Mouse (Mus musculus): ENCODE measurements around the gene Fcamr.

The Fcamr gene

DNA sequence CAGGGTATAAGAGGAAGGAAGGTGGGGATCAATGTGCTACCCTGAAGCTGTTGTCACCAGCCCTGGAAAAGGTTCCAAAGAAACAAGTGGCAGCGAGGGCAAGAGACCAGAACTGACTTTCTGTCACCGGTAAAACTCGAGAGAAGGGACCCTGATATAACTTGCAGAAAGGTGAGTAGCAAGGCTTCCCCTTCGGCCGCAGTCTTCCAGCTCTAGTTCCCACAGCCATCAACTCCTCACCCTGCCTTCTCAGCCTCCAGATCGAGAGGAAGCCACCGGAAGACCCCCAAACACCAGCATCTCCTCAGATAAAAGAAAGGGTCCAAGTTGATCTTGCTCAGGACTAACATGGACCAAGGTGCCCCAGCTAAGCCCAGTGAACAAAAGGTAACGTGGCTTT is at the start of gene Fcamr:
TSS of gene Fcamr (plus strand) at position 301 of the 400 bp plus-strand sequence.
- DNase-seq (ENCODE audit: low spot score) = no peak

DNA sequence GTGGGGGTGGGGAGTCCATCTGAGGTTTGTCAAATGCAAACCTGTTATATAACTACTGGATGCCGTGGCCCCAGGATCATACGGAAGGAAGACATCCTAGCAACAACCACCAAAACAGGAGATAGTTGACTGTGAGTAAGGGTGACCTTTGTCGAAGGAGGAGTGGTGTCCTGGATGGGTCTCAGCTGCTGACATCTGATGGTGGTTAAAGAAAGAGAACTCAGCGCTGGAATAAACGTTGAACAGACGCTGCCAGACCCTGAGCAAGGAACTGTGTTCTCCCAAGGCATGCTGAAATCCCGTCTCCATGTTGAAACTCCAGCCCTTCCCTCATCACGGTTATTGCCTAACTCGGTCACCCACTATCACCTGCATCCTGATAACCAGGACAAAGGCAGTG is 41.0 kb upstream of the Fcamr start:
- DNase-seq (ENCODE audit: low spot score) = no peak

DNA sequence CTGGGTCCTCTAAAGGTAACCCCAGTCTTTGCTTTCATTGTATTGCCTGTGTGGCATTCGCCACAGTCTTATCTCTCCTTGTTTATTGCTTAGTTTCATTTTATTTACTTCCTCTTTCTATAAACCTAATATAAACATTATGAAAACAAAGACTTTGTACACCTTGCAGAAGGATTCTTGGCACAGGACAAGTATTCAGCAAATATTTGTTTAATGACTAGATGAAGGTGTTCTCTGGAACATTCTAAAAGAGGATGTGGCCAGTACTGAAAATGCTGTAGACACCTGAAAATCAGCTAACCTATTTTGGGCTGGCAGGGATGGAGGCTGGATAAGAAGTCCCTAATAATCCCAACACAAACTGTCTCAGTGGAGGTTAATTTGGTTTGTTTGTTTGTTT is 39.1 kb upstream of the Fcamr start:
- DNase-seq (ENCODE audit: low spot score) = no peak

DNA sequence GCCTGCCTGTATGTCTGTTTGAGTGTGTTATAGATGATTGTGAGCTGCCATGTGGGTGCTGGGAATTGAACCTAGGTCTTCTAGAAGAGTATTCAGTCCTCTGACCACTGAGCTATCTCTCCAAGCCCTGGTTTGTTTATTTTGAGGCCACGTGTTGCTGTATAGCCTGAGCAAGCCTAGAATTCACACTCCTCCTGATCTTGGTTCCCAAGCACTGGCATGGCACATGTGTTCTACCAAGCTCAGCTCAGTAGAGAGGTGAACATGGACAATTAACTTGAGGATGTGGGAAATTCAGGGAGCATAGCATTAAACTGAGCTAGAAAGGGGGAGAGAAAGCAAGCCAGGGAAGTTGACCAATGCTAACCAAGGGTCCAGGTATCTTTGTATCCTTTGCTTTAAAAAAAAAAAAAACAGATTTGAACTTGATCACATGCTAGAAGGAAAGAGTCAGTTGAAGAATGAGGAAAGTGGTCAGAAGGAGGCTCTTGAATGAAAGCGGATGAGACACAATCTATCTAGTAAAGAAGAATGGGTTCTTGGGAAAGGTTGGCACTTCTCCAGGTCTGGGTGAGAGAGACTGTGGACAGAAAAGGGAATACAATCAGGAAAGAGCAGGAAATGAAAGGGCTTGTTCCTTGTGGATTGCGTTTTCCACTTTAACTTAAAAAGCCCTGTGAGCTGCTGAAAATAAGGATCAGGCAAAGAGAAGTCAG is 38.5 kb upstream of the Fcamr start:
- no peak for DNase-seq (ENCODE audit: low spot score)

DNA sequence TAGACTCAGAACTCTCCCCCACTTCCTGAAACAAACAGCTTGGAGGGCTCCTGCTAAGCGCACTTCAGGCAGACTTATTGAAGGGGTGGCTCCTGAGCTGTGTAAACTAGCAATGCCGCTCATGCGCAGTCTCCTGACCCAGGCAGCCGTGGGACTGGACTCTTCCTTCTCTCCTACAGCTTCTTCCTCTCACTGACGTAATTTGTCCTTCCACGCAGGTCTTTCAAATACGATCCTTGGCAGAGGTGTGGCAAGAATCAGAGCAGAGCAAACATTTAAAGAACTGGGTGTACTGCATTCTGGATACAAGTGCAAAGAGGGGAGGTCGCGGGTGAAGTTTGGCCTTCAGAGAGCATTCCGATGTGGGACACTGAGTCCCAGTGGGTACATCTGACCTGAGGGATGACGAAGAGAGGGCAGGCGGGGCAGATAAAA is 36.7 kb upstream of the Fcamr start:
- DNase-seq (ENCODE audit: low spot score) = no peak

GRCm38 (mm10) chr1:130767066-130767465 is 33.6 kb upstream of the Fcamr start:
- DNase-seq (ENCODE audit: low spot score) = no peak

DNA sequence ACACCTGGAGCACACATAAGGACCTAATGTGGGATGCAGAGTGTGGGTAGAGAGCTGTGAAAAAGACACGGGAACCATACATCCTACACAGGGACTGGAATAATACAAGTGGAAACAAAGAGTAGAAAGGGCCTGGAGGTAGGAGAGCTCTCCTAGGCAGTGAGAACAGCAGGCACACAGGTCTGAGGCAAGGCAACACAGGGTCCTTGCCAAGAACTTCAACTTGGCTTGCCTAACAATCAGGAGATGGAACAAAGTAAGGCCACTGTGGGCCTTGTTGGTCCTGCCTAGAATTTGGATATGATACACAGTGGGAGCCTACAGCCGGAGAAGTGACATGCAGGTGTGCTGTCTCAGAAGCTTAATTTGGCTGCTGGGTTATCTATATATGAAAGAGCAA is 30.8 kb upstream of the Fcamr start:
- no peak for DNase-seq (ENCODE audit: low spot score)

DNA sequence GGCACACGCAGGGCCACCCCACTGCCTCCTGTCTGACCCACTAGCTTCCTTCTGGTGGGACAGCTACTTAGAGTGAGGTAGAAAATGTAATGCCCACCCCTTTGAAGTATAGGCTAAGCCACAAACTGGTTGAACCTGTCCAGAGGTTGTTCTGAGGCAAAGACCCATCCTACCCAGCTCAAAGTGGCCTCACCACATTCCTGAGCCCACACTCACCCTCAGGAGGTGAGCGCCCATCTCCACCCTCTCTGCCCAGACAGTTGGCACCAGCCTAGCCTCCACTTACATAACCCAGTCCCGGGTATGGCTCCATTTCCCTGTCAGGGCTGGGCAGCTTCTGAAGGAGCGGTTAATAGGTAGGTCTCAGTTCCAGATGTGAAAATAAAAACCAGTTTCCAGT is 30.2 kb upstream of the Fcamr start:
- DNase-seq (ENCODE audit: low spot score) = no peak

GRCm38 (mm10) chr1:130770981-130771494 is 29.7 kb upstream of the Fcamr start:
- DNase-seq (ENCODE audit: low spot score) = no peak

- DNase-seq (ENCODE audit: low spot score) = no peak
Observed at GRCm38 (mm10) chr1:130775234-130775633, 25.5 kb upstream of the Fcamr start.

DNA sequence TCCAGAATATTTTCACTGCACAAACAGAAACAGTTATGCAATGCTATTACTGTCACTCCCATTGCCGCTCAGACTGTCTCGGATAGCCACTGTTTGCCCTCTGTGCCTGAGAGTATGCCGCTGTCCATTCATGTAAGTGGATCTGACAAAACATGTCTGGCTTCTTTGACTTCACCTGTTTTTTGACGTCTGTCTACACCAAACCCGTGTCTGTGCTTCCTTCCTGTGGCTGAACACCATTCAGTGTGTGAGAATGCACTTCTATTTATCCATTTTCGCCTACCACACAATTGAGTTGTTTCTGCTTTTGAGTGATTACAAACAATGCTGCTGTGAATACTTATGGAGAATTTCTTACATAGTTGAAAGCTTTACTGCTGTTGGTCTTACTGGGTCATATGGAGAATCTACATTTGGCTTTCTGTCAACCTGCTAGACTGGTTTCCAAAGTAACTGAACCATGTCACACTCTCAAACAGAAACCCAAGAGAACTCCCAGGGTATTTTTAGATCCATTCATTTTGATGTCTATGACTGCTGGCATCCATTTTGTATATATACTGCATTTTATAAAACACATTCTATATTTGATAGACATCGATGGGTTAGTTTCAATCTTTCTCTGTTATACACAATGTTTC is 24.9 kb upstream of the Fcamr start:
- DNase-seq (ENCODE audit: low spot score) = no peak

DNA sequence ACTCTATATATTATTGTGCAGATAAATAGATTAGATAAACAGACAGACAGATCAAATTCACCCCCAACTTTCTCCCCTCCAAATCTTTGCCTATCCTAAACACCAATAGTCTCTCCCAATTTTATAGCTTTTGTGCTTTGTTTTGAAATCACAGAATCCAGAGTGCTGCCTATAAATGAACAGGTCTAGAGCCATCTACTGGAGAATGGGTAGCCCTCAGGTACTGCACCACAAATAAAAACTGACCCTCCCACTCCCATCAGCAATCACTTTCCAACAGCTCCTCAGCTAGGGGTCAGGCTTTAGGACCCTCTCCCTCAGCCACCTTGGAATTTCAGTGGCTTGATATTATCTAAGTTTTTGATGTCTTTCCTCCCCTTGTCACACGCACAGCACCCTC is 24.1 kb upstream of the Fcamr start:
- DNase-seq (ENCODE audit: low spot score) = no peak

GRCm38 (mm10) chr1:130779867-130780266 is 20.8 kb upstream of the Fcamr start:
- DNase-seq (ENCODE audit: low spot score) = no peak

- no peak for DNase-seq (ENCODE audit: low spot score)
Observed at GRCm38 (mm10) chr1:130784054-130784453, 16.6 kb upstream of the Fcamr start.

GRCm38 (mm10) chr1:130787001-130787400 is 13.7 kb upstream of the Fcamr start:
- no peak for DNase-seq (ENCODE audit: low spot score)

- no peak for DNase-seq (ENCODE audit: low spot score)
Observed at GRCm38 (mm10) chr1:130789512-130790451, 10.9 kb upstream of the Fcamr start.

GRCm38 (mm10) chr1:130795331-130795730 is 5.4 kb upstream of the Fcamr start:
- no peak for DNase-seq (ENCODE audit: low spot score)

DNA sequence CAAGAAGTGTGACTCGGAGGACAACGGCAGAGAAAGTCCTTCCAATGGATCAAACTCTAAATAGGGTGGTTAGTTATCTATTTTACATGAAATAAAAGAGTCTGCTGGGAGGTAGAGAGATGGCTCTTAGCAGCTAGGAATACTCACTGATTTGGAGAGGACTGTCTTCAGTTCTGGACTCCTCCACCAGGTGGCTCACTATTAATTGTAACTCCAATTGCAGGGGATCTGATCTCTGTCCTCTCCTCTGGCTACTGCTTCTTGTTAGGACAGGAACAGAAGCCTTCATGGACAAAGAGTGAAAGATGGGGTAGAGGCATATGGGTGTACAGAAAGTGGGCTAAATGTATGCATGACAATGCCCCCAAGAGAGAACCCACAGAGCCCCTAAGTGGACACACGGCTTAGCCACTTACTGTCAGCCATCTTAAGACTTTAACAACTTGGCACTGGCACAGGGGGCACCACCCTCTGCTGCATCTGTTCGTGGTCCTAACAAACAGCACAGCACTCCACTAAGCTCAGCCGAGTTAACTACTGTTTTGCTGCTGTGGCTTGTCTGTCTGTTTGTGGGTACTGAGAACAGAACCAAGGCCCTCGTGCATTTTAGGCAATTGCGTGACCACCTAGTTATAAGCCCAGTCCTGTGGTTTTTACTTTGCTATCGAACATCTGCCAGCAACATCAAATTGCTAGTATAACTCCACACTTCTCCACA is 3.6 kb upstream of the Fcamr start:
- no peak for DNase-seq (ENCODE audit: low spot score)

DNA sequence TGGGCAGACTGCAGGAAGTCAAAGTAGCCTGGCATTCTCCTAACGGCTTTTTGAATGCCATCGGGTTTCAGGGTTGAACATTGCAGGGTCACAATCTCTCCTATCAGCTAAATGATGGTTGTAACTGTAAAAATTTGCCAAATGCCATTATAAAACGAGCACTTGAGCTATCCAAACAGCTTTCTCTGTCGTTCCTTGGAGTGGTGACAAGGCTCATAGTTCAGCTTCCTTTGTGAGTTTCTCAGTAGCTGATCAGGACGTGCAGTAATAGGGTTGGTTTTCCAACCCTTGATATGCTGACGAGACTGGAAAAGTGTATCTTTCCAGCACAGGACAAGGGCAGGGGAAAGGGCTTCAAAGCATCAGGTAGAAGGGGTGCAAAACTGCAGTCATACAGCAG is 2.7 kb upstream of the Fcamr start:
- no peak for DNase-seq (ENCODE audit: low spot score)

GRCm38 (mm10) chr1:130798551-130798950 is 2.2 kb upstream of the Fcamr start:
- no peak for DNase-seq (ENCODE audit: low spot score)

GRCm38 (mm10) chr1:130799399-130799798 is 1.3 kb upstream of the Fcamr start:
- no peak for DNase-seq (ENCODE audit: low spot score)

- no peak for DNase-seq (ENCODE audit: low spot score)
Observed at GRCm38 (mm10) chr1:130801511-130801910, 809 bp downstream of the Fcamr start.
